Mouse (Mus musculus): ENCODE data around the gene Pgm1.

- TF ChIP-seq CTCF (IDR thresholded peaks at IDR 0.05; ENCODE audit: extremely low read depth, insufficient read depth, insufficient read length, insufficient replicate concordance) (no peak), POLR2A (IDR thresholded peaks at IDR 0.05; ENCODE audit: low read depth, low read length) (no peak)
Observed at GRCm38 (mm10) chr4:99974375-99974774, 45.2 kb downstream of the Pgm1 start.
